Mouse (Mus musculus): ENCODE data around the gene Sord.

GRCm38 (mm10) chr2:122306184-122306583 is 71.6 kb downstream of the Sord start:
- no peak for TF ChIP-seq CTCF (IDR thresholded peaks at IDR 0.05; ENCODE audit: control insufficient read depth, insufficient read depth, insufficient read length)
- no peak for TF ChIP-seq MAX (IDR thresholded peaks at IDR 0.05)
- no peak for TF ChIP-seq USF1 (IDR thresholded peaks at IDR 0.05; ENCODE audit: low read depth)
- TF ChIP-seq FOSL1 (IDR thresholded peaks at IDR 0.05; ENCODE audit: insufficient read depth, low read length, poor library complexity, severe bottlenecking) = peak; percentile 71
- no peak for TF ChIP-seq CEBPB (IDR thresholded peaks at IDR 0.05; ENCODE audit: low read depth)
